Mouse (Mus musculus): ENCODE measurements around the gene Yjefn3.

GRCm38 (mm10) chr8:69921141-69921540, 18.6 kb upstream of the Yjefn3 start:
- TF ChIP-seq POLR2A (IDR thresholded peaks at IDR 0.05; ENCODE audit: low read depth, low read length) (no peak), CTCF (conservative IDR thresholded peaks at IDR 0.05; ENCODE audit: insufficient read depth, insufficient read length, low read depth, low read length) (no peak)
